Mouse (Mus musculus): ENCODE measurements around the gene Akirin2.

Akirin2 gene

GRCm38 (mm10) chr4:34584871-34585607 lies 34.3 kb downstream of the Akirin2 start:
- no peak for DNase-seq

- DNase-seq: no peak
Observed at GRCm38 (mm10) chr4:34603123-34603522, 52.4 kb downstream of the Akirin2 start.

GRCm38 (mm10) chr4:34606658-34607057 lies 55.9 kb downstream of the Akirin2 start:
- DNase-seq: no peak

- peak; percentile 37 to 58 for DNase-seq
Observed at GRCm38 (mm10) chr4:34613571-34614145, 62.9 kb downstream of the Akirin2 start.

GRCm38 (mm10) chr4:34614630-34615094 lies 63.9 kb downstream of the Akirin2 start, which contains the start of the genes Orc3 and Rars2:
TSS of gene Orc3 (minus strand) at chr4:34614944.
TSS of gene Rars2 (plus strand) at chr4:34614957.
- peak; percentile 94 to 96 for DNase-seq

- peak; percentile 10 to 35 for DNase-seq
Observed at GRCm38 (mm10) chr4:34615303-34615702, 64.6 kb downstream of the Akirin2 start.

- DNase-seq: no peak
Observed at GRCm38 (mm10) chr4:34616146-34616545, 65.4 kb downstream of the Akirin2 start.
